Mouse (Mus musculus) heart, postnatal 25 days (tissue): ENCODE data around the gene Nab1. TPM values are rescaled to one million over a fixed set of nuclear protein-coding genes. Genes with fewer than 3 reads are reported as not detected.
"Not testable (repeated sequence)": the region's sequence is repeated elsewhere in the genome, so short reads cannot be mapped to it uniquely, and the experiment has no call there.

Source experiments
- DNase-seq: peaks from one replicate; pipeline ENCODE4 v3.0.0; 2022; ENCODE audit warnings: low spot score
- intact Hi-C: fragments of 180-260 bp; cut with DNase I; formaldehyde crosslinking; loops from one replicate; pipeline ENCODE4 v1.15.1; 2025
- total RNA-seq, 2 experiments: library from RNA; stranded (reverse); gene quantifications; 2 replicates each; pipeline ENCODE4 v1.2.3; 2021

Gene Nab1
- 10 to 100 TPM; 21.7 to 24.1 TPM for total RNA-seq

DNA sequence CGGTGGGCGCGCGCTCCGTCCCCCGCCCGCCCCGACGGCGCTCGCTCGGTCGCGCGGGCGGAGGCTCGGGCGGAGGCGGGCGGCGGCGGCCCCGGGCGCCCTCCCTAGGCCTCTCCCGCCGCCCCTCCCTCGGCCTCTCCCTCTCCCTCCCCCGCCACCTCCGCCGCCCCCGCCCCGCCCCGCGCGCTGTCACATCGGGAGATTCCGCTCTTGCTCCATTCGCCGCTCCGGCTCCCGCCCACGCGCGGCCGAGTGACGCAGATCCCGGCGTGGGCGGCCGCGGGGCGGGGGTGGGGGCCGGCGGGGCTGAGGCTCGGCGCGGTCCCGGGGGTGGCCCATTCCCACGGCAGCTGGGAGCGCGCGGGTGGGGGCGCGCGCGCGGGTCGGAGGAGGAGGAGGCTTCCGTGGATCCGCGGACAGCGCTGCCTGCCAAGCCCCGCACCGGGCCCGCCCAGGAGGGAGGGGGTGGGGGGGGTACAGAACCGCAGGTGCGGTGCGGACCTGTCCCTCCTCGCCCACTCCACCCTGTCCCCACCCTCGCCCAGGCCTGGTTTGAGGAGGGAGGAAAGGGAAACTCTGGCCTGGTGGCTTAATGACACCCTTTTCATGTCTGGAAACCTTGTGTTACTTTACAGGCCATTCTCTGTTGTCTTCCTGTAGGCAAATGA, at the start of gene Nab1:
Nab1 (minus strand) TSS at position 366 of the 668 bp plus-strand sequence.
- intact Hi-C loops = no loop called here
- peak; percentile 71 for DNase-seq

- intact Hi-C loops = no loop called here
- no peak for DNase-seq
Observed at GRCm38 (mm10) chr1:52547451-52547850, 47.0 kb upstream of the Nab1 start.

GRCm38 (mm10) chr1:52546796-52547195, 46.3 kb upstream of the Nab1 start:
- no peak for DNase-seq
- intact Hi-C loops = no loop called here

DNA sequence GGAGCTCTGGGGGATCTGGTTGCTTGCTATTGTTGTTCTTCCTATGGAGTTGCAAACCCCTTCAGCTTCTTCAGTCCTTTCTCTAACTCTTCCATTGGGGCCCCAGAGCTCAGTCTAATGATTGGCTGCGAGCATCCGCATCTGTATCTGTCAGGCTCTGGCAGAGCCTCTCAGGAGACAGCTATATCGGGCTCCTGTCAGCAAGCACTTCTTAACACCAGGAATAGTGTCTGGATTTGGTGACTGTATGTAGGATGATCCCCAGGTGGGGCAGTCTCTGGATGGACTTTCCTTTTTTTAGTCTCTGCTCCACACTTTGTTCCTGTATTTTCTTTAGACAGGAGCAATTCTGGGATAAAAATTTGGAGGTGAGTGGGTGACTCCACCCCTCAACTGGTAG, 39.6 kb upstream of the Nab1 start:
- DNase-seq, intact Hi-C loops: not testable (repeated sequence)

DNA sequence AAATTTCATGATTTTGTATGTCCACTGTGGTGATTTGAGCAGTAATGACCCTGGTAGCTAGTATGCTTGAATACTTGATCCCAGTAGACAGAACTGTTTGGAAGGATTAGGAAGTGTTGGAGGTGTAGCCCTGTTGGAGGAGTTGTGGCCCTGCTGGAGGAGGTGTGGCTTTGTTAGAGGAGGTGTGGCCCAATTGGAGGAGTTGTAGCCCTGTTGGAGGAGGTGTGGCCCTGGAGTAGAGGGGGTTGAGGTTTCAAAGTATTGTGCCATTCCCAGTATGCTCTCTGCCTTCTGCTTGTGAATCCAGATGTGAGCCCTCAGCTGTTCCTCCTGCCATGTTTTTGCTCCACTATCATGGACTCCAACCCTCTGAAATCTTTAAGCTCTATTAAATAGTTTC, 29.5 kb upstream of the Nab1 start:
- intact Hi-C loops = no loop called here
- no peak for DNase-seq

DNA sequence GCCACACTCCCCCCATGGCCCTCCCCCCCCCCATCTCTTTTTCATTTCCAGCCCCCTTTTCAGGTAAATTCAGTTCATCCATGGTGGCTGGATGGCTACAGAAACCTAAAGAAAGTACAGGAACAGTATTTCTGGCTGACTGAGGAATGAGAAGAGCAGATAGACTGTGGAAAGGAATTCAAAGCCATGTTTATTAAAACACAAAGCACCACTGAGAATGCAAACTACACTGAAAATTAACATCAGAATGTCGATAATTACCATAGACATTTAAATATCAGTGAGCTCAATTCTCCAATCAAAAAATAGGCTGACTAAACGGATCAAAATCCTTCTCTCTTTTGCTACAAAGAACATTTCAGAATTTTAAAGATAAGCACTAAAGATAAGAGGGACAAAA, 27.2 kb upstream of the Nab1 start:
- no peak for DNase-seq
- intact Hi-C loops = no loop called here

DNA sequence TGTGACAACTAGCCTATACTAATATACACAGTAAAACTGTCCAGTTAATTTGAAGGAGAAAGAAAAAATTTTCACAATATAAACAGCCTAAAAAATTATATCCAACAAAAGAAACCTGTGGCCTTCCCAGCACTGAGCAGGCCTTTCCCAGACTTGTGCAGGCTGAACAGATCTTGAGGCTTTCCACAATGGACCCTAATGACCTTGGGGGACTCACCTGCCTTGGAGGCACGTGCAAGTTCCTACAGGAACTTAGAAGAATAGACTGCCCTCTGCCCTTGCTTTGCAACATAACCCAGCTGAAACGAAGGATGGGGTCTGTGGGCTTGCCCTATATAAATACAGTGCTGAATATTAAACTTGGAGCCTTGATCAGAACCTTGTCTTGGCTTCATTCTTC, 26.8 kb upstream of the Nab1 start:
- DNase-seq = no peak
- intact Hi-C loops = no loop called here

DNA sequence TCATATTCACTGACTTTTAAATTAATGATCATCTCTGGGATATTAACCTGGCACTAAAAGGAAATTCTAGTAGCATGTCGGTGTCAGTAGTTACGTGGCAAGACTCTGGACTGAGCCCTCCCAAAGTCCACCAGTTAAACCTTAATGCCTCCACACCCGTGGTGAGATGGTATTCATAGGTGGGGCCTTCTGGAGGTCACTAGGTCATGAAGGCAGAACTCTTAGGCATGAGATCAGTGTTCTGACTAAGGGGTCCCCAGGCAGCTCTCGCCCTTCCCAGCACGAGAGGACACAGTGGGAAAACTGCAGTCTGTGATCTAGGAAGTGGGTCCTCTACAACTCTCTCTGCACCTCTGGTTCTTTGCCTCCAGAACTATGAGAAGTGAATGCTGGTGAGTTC, 24.2 kb upstream of the Nab1 start:
- DNase-seq = no peak
- intact Hi-C loops = no loop called here

GRCm38 (mm10) chr1:52524150-52524549, 23.7 kb upstream of the Nab1 start:
- no peak for DNase-seq
- intact Hi-C loops = no loop called here

GRCm38 (mm10) chr1:52521436-52521993, 21.0 kb upstream of the Nab1 start:
- intact Hi-C loops = no loop called here
- no peak for DNase-seq

DNA sequence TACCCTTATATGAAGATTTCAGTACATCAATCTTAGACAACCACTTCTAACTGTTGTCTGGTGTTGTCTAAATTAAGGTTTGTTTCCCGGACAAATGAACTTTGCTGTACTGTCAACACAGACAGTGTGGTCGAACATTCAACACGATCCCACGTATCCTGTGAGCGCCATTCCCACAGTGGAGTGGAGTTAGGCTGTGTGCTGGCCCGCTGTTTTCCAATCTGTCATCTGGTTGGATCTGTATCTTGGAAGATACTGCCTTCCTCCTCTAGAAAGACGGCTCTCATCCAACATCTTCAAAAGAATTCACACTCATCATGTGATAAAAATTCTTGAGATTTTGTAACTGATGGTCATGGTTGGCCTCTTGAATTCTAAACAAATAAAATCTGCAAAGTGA, 19.7 kb upstream of the Nab1 start:
- DNase-seq = no peak
- intact Hi-C loops = no loop called here

DNA sequence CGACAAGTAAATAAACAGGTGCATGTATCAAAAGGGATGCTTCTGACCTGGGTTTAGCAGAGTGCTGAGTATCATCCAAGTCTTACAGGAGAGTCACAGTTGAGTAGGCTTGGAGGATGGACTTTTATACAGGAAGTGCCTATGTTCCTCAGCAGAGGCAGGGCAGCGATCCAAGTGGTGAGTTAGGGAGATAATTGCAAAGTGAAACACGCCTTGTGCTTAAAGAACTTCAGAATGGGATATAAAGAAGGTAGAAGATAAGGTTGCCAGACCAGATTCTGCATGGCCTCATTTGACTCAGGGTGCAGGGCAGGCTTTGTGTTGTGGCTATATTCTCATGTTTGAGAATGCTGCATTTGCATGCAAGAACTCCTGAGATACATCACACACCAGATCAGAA, 14.8 kb upstream of the Nab1 start:
- intact Hi-C loops = loop anchor here (10.0 kb wide), 1 partner anchor 90 kb away; no protein-coding TSS in a partner anchor
- DNase-seq = no peak

- no peak for DNase-seq
- intact Hi-C loops = loop anchor here (10.0 kb wide), 1 partner anchor 93 kb away; no protein-coding TSS in a partner anchor
Observed at GRCm38 (mm10) chr1:52511788-52512425, 11.4 kb upstream of the Nab1 start.

DNA sequence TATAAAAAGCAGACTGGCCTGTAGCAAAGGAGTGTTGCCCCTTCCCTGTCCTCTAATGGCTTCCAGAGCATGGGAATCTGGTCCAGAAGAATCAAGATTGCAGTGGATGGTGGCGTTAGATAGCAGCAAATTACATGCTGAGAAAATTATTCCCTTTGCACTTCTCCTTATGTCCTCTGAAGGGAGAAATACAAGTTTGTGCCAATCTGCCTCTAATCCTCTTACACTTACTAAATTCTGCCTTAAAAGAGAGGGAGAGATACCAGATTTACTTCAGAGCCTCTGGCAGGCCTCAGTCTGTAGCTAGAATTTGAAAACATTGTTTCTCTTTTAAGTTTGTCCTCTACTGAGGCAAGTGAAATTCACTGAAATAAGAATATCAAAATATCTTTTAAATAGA, 5.7 kb upstream of the Nab1 start:
- DNase-seq = no peak
- intact Hi-C loops = no loop called here

DNA sequence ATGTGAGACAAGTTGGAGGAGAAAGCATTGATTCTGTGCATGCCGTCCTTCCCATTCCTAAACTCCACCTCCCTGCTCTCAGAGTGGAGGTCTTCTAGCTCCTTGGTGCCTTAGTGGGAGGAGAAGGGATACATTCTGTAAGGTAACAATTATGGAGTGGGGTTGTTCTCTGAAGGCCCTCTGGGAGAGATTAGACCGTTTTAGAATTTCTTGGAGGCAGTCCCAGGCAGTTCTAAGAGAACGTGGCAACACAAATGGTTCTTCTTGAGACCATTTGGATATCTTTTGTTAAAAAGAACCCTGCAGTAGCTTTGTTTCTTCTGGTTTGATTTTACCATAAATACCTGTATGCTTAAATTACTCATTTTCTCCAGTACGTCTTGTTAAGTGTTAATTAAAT, 1.8 kb upstream of the Nab1 start:
- DNase-seq = no peak
- intact Hi-C loops = no loop called here

- DNase-seq = no peak
- intact Hi-C loops = no loop called here
Observed at GRCm38 (mm10) chr1:52501688-52502133, 1.2 kb upstream of the Nab1 start.

GRCm38 (mm10) chr1:52501090-52501489, 611 bp upstream of the Nab1 start:
- DNase-seq = no peak
- intact Hi-C loops = no loop called here

- DNase-seq = peak; percentile 33
- intact Hi-C loops = loop anchor here (5.0 kb wide), 1 partner anchor 133 kb away; the partner anchor contains the start of gene Nemp2
Observed at GRCm38 (mm10) chr1:52499601-52500313, 722 bp downstream of the Nab1 start.

- DNase-seq = no peak
- intact Hi-C loops = loop anchor here (5.0 kb wide), 1 partner anchor 133 kb away; the partner anchor contains the start of gene Nemp2
Observed at GRCm38 (mm10) chr1:52498786-52499450, 1.6 kb downstream of the Nab1 start.
